Mouse (Mus musculus): ENCODE results near the gene Vmo1.

GRCm38 (mm10) chr11:70539423-70539822 is 25.0 kb upstream of the Vmo1 start:
- no peak for TF ChIP-seq POLR2A (IDR thresholded peaks at IDR 0.05; ENCODE audit: borderline replicate concordance, low read depth, low read length)
- TF ChIP-seq CTCF (IDR thresholded peaks at IDR 0.05; ENCODE audit: low read depth, low read length): no peak

Data from bone marrow macrophage, adult 2 months (primary cell).